Mouse (Mus musculus) kidney, adult 8-10 months (tissue): Measurements from ENCODE around the gene Spaar.
"Not testable (repeated sequence)": the region's sequence is repeated elsewhere in the genome, so short reads cannot be mapped to it uniquely, and the experiment has no call there.

Experiments used
- DNase-seq, 2 experiments: peaks; one replicate each; pipeline ENCODE4 v3.0.0; 2022

Gene Spaar

GRCm38 (mm10) chr4:43729126-43729525, 708 bp upstream of the Spaar start:
- DNase-seq = no peak

GRCm38 (mm10) chr4:43730750-43731297, 990 bp downstream of the Spaar start:
- no peak for DNase-seq

- DNase-seq = no peak
Observed at GRCm38 (mm10) chr4:43732171-43732570, 2.3 kb downstream of the Spaar start.

GRCm38 (mm10) chr4:43733186-43733585, 3.4 kb downstream of the Spaar start:
- no peak for DNase-seq

GRCm38 (mm10) chr4:43737144-43737543, 7.3 kb downstream of the Spaar start:
- DNase-seq = no peak

GRCm38 (mm10) chr4:43738989-43739674, 9.3 kb downstream of the Spaar start:
- no peak for DNase-seq

GRCm38 (mm10) chr4:43741526-43741925, 11.7 kb downstream of the Spaar start:
- DNase-seq = no peak

- no peak for DNase-seq
Observed at GRCm38 (mm10) chr4:43742637-43743036, 12.8 kb downstream of the Spaar start.

- DNase-seq = no peak
Observed at GRCm38 (mm10) chr4:43743099-43743498, 13.3 kb downstream of the Spaar start.

- no peak for DNase-seq
Observed at GRCm38 (mm10) chr4:43745187-43745586, 15.4 kb downstream of the Spaar start.

- no peak for DNase-seq
Observed at GRCm38 (mm10) chr4:43757213-43757612, 27.4 kb downstream of the Spaar start.

- no peak for DNase-seq
Observed at GRCm38 (mm10) chr4:43759571-43760418, 30.0 kb downstream of the Spaar start.

GRCm38 (mm10) chr4:43760460-43760859, 30.6 kb downstream of the Spaar start:
- DNase-seq = peak in 1 of 2 experiments; percentile 42

GRCm38 (mm10) chr4:43761336-43761735, 31.5 kb downstream of the Spaar start:
- DNase-seq = no peak

- DNase-seq = peak; percentile 32 to 67
Observed at GRCm38 (mm10) chr4:43763410-43763809, 33.6 kb downstream of the Spaar start.

GRCm38 (mm10) chr4:43768341-43768740, 38.5 kb downstream of the Spaar start:
- no peak for DNase-seq

GRCm38 (mm10) chr4:43769374-43769773, 39.5 kb downstream of the Spaar start:
- no peak for DNase-seq

GRCm38 (mm10) chr4:43770909-43771308, 41.1 kb downstream of the Spaar start, which contains the start of gene Olfr159:
Gene Olfr159 (minus strand): TSS chr4:43771009.
- no peak for DNase-seq

- DNase-seq = no peak
Observed at GRCm38 (mm10) chr4:43771626-43772025, 41.8 kb downstream of the Spaar start.

GRCm38 (mm10) chr4:43772304-43772703, 42.5 kb downstream of the Spaar start:
- DNase-seq = no peak

- DNase-seq = no peak
Observed at GRCm38 (mm10) chr4:43795296-43795695, 65.5 kb downstream of the Spaar start.

- not testable (repeated sequence) for DNase-seq
Observed at GRCm38 (mm10) chr4:43795844-43796243, 66.0 kb downstream of the Spaar start.

- no peak for DNase-seq
Observed at GRCm38 (mm10) chr4:43798936-43799335, 69.1 kb downstream of the Spaar start.
